Mouse (Mus musculus): ENCODE results near the gene Mcpt1.
"Not testable (repeated sequence)": the region's sequence is repeated elsewhere in the genome, so short reads cannot be mapped to it uniquely, and the experiment has no call there.

Gene Mcpt1

GRCm38 (mm10) chr14:56017671-56018070, at the start of gene Mcpt1:
Gene Mcpt1 (plus strand): TSS chr14:56017971.
- not testable (repeated sequence) for DNase-seq (ENCODE audit: low spot score in 2 of 2)

GRCm38 (mm10) chr14:55987464-55987863, 30.3 kb upstream of the Mcpt1 start:
- DNase-seq (ENCODE audit: low spot score in 2 of 2), result not testable (repeated sequence)

- no peak for DNase-seq (ENCODE audit: low spot score in 2 of 2)
These were observed 4.6 kb upstream of the Mcpt1 start for GRCm38 (mm10) chr14:56013147-56013546.

- no peak for DNase-seq (ENCODE audit: low spot score in 2 of 2)
These were observed 3.8 kb upstream of the Mcpt1 start for GRCm38 (mm10) chr14:56013924-56014323.

- DNase-seq (ENCODE audit: low spot score in 2 of 2), result no peak
These were observed 1.7 kb downstream of the Mcpt1 start for GRCm38 (mm10) chr14:56019446-56019845.

GRCm38 (mm10) chr14:56021305-56021704, 3.5 kb downstream of the Mcpt1 start:
- DNase-seq (ENCODE audit: low spot score in 2 of 2), result not testable (repeated sequence)

GRCm38 (mm10) chr14:56030395-56030794, 12.6 kb downstream of the Mcpt1 start, which contains the start of gene Mcpt9:
Gene Mcpt9 (minus strand): TSS chr14:56030495.
- DNase-seq (ENCODE audit: low spot score in 2 of 2), result not testable (repeated sequence)

- DNase-seq (ENCODE audit: low spot score in 2 of 2), result no peak
These were observed 16.7 kb downstream of the Mcpt1 start for GRCm38 (mm10) chr14:56034433-56034832.

- not testable (repeated sequence) for DNase-seq (ENCODE audit: low spot score in 2 of 2)
These were observed 24.0 kb downstream of the Mcpt1 start, which contains the start of gene Mcpt2 for GRCm38 (mm10) chr14:56041792-56042191. Gene Mcpt2 (plus strand): TSS chr14:56042041.

GRCm38 (mm10) chr14:56055408-56055807, 37.6 kb downstream of the Mcpt1 start:
- DNase-seq (ENCODE audit: low spot score in 2 of 2), result no peak

- DNase-seq (ENCODE audit: low spot score in 2 of 2), result no peak
These were observed 40.0 kb downstream of the Mcpt1 start for GRCm38 (mm10) chr14:56057722-56058121.

GRCm38 (mm10) chr14:56062213-56062612, 44.4 kb downstream of the Mcpt1 start, which contains the start of gene Mcpt4:
Gene Mcpt4 (minus strand): TSS chr14:56062313.
- DNase-seq (ENCODE audit: low spot score in 2 of 2), result not testable (repeated sequence)
